Mouse (Mus musculus) forebrain, embryonic 13.5 days (tissue): ENCODE measurements around the gene Prkar1b. TPM values are rescaled to one million over a fixed set of nuclear protein-coding genes. Genes with fewer than 3 reads are reported as not detected.

Experiments
- ATAC-seq: fragments of 200-750 bp; cut with Nextera tagmentation; 2 replicates; pipeline ENCODE4 v1.8.0; 2017
- H3K27ac ChIP-seq: fragments of 300-500 bp; sonication (generic); 2 replicates; pipeline ENCODE4 v1.5.1; 2015; ENCODE audit warnings: inconsistent platforms, mild to moderate bottlenecking, moderate library complexity
- H3K27me3 ChIP-seq: fragments of 300-500 bp; sonication (generic); 2 replicates; pipeline ENCODE4 v1.6.1; 2015; ENCODE audit warnings: mild to moderate bottlenecking, inconsistent platforms
- H3K36me3 ChIP-seq: fragments of 300-500 bp; sonication (generic); 2 replicates; pipeline ENCODE4 v1.6.1; 2015; ENCODE audit warnings: mild to moderate bottlenecking, inconsistent platforms; ENCODE audit not compliant: poor library complexity, severe bottlenecking
- H3K4me1 ChIP-seq: fragments of 300-500 bp; sonication (generic); 2 replicates; pipeline ENCODE4 v1.6.1; 2015; ENCODE audit warnings: inconsistent platforms
- H3K4me2 ChIP-seq: fragments of 300-500 bp; sonication (generic); 2 replicates; pipeline ENCODE4 v1.6.1; 2015; ENCODE audit warnings: inconsistent platforms, mild to moderate bottlenecking, moderate library complexity
- H3K4me3 ChIP-seq: fragments of 300-500 bp; sonication (generic); 2 replicates; pipeline ENCODE4 v1.5.1; 2015; ENCODE audit warnings: mild to moderate bottlenecking, inconsistent platforms
- H3K9ac ChIP-seq: fragments of 300-500 bp; sonication (generic); 2 replicates; pipeline ENCODE4 v1.6.1; 2015; ENCODE audit warnings: mild to moderate bottlenecking, inconsistent platforms
- H3K9me3 ChIP-seq: fragments of 300-500 bp; sonication (generic); replicated peaks from 2 replicates; pipeline ENCODE4 v1.6.1; 2016; ENCODE audit warnings: inconsistent platforms
- WGBS: fragments of 180-500 bp; shearing (Covaris S2); methylation state at CpG from one replicate; pipeline ENCODE4 v1.1.7; 2015; 5-methylcytosine and 5-hydroxymethylcytosine counted together
- polyA plus RNA-seq: library from polyadenylated mRNA; unstranded; fragments of >200 nt; fragmentation: Nextera tagmentation; extraction: Ambion mirVana; gene quantifications from 2 replicates; pipeline ENCODE4 v1.2.1, GENCODE M21; 2015

Prkar1b gene
- polyA plus RNA-seq, 1 experiment from 2014 or later = 63.4 TPM

GRCm38 (mm10) chr5:139073977-139074376, 75.8 kb downstream of the Prkar1b start:
- no peak overlapping the region for H3K27ac ChIP-seq
- 93% methylated on average over 7 of the region's 7 CpGs for WGBS
- H3K9me3 ChIP-seq = no peaks in the 10 kb centered on the region
- no peak overlapping the region for H3K9ac ChIP-seq
- H3K36me3 ChIP-seq = no peaks in the 10 kb centered on the region
- no peak for ATAC-seq
- H3K4me2 ChIP-seq = no peak overlapping the region
- peaks cover 32% of the 10 kb centered on the region for H3K4me1 ChIP-seq
- H3K27me3 ChIP-seq = no peaks in the 10 kb centered on the region
- H3K4me3 ChIP-seq = no peak overlapping the region

- H3K27ac ChIP-seq = no peak overlapping the region
- no peaks in the 10 kb centered on the region for H3K36me3 ChIP-seq
- H3K4me2 ChIP-seq = no peak overlapping the region
- no peak for ATAC-seq
- no peaks in the 10 kb centered on the region for H3K27me3 ChIP-seq
- no peak overlapping the region for H3K9ac ChIP-seq
- 93% methylated on average over 5 of the region's 5 CpGs for WGBS
- no peak overlapping the region for H3K4me3 ChIP-seq
- H3K4me1 ChIP-seq = peaks cover 26% of the 10 kb centered on the region
- H3K9me3 ChIP-seq = no peaks in the 10 kb centered on the region
Observed at GRCm38 (mm10) chr5:139072866-139073265, 76.9 kb downstream of the Prkar1b start.

DNA sequence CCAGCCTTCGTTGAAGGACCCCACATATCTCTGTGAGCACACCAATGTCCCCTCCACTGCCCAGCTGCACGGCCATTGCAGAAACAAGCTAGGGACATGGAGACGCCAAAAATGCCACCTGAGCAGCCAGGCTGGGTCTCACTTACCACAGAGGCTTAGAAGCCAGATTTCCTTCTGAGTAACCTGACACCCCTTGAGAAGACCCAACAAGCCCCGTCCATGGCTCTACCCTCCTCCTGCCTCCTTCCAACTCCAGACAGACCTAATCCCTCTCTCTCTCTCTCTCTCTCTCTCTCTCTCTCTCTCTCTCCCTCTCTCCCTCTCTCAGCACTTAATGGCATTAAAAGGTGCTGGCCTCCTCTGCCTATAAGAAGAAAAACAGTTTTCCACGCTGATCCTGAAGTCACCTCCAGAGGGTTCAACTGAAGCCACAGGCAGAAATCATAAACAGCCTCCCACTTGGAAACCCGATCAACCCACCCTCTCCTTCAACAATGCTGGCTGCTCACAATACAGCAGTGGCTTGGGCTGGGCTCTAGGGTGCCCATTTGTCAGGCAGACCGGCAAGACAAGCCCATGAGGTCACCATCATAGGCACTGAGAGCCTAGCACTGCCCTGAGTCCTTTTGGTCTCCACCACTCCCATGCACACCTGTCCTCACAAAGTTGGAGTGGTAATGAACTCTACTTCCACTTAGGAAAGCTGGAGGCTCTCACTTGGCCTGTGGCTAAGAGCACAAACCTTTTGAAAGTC, 82.8 kb downstream of the Prkar1b start:
- no peak overlapping the region for H3K4me2 ChIP-seq
- no peaks in the 10 kb centered on the region for H3K4me1 ChIP-seq
- no peaks in the 10 kb centered on the region for H3K36me3 ChIP-seq
- no peaks in the 10 kb centered on the region for H3K27me3 ChIP-seq
- no peak overlapping the region for H3K4me3 ChIP-seq
- no peaks in the 10 kb centered on the region; the same call in 1 of the 2 replicates for H3K9me3 ChIP-seq
- no peak overlapping the region for H3K27ac ChIP-seq
- no peak for ATAC-seq
- 51% methylated on average over 7 of the region's 7 CpGs for WGBS
- no peak overlapping the region for H3K9ac ChIP-seq

- no peak overlapping the region for H3K9ac ChIP-seq
- H3K27ac ChIP-seq = no peak overlapping the region
- H3K36me3 ChIP-seq = no peaks in the 10 kb centered on the region
- H3K4me3 ChIP-seq = no peak overlapping the region
- H3K4me1 ChIP-seq = no peaks in the 10 kb centered on the region
- no peaks in the 10 kb centered on the region; the same call in 1 of the 2 replicates for H3K9me3 ChIP-seq
- no peak overlapping the region for H3K4me2 ChIP-seq
- 74% methylated on average over 5 of the region's 5 CpGs for WGBS
- no peak for ATAC-seq
- no peaks in the 10 kb centered on the region for H3K27me3 ChIP-seq
Observed at GRCm38 (mm10) chr5:139064611-139065010, 85.2 kb downstream of the Prkar1b start.

GRCm38 (mm10) chr5:139061680-139062079, 88.1 kb downstream of the Prkar1b start:
- 72% methylated on average over 5 of the region's 5 CpGs for WGBS
- no peak overlapping the region for H3K4me3 ChIP-seq
- no peak for ATAC-seq
- no peak overlapping the region for H3K9ac ChIP-seq
- no peak overlapping the region for H3K4me2 ChIP-seq
- no peaks in the 10 kb centered on the region for H3K4me1 ChIP-seq
- no peaks in the 10 kb centered on the region; the same call in 1 of the 2 replicates for H3K9me3 ChIP-seq
- H3K27me3 ChIP-seq = no peaks in the 10 kb centered on the region
- H3K36me3 ChIP-seq = no peaks in the 10 kb centered on the region
- H3K27ac ChIP-seq = no peak overlapping the region

- Histone ChIP-seq H3K27ac (no peak overlapping the region), H3K4me1 (no peaks in the 10 kb centered on the region), H3K36me3 (no peaks in the 10 kb centered on the region), H3K4me2 (no peak overlapping the region), H3K27me3 (no peaks in the 10 kb centered on the region), H3K9ac (no peak overlapping the region), H3K4me3 (no peak overlapping the region), H3K9me3 (no peaks in the 10 kb centered on the region; the same call in 1 of the 2 replicates)
- ATAC-seq = no peak
- 90% methylated on average over 12 of the region's 12 CpGs for WGBS
Observed at GRCm38 (mm10) chr5:139060460-139061051, 89.2 kb downstream of the Prkar1b start.

GRCm38 (mm10) chr5:139053176-139053575, 96.6 kb downstream of the Prkar1b start:
- Histone ChIP-seq H3K9ac (no peak overlapping the region), H3K27me3 (no peaks in the 10 kb centered on the region), H3K4me1 (peaks cover 13% of the 10 kb centered on the region), H3K4me2 (no peak overlapping the region), H3K27ac (no peak overlapping the region), H3K4me3 (no peak overlapping the region), H3K36me3 (0 out of 2 replicates have a peak, but pooled peaks cover 5% of the 10 kb centered on the region), H3K9me3 (no peaks in the 10 kb centered on the region)
- 83% methylated on average over 10 of the region's 10 CpGs for WGBS
- no peak for ATAC-seq

DNA sequence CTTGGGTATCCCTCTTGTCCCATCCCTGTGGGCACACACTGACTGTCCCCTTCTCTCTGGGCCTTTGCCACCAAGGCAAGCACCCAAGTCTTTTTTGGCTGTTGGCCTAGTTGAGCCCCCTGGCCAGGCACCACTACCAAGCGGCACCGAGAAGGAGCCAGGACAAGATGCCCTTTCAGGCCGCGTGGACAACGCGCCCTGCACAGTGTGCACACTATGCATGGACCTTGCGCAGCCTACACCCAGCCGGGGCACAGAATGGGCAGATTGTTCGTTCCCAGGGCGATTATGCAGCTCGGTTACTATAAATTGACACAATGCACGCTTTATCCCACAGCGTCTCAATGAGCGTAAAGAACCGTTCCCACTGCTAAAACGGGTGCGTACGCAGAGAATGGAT, 98.5 kb downstream of the Prkar1b start:
- Histone ChIP-seq H3K4me1 (peaks cover 16% of the 10 kb centered on the region), H3K36me3 (0 out of 2 replicates have a peak, but pooled peaks cover 5% of the 10 kb centered on the region), H3K4me2 (no peak overlapping the region), H3K27me3 (no peaks in the 10 kb centered on the region), H3K27ac (no peak overlapping the region), H3K9me3 (no peaks in the 10 kb centered on the region), H3K4me3 (no peak overlapping the region), H3K9ac (no peak overlapping the region)
- ATAC-seq = peak; percentile 24; the same call in 1 of the 2 replicates
- WGBS = 61% methylated on average over 18 of the region's 18 CpGs

DNA sequence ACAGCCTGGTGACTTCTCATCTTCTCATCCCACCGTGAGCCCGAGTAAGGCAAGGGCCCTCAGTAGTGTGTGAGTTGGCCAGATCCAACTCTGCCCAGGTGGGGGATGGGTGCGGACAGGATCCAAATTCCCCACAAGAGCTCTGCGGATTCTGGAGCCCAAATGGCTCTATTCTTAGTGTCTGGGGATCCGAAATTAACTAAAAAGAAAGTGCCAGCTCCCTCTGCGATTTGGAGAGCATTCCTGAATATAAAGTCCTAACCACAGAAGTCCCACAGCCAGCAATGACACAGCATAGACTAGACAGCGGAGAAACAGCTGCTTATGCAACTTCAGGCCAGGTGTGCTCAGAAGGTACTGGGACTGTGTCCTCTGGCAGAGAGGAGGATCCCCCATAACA, 100.4 kb downstream of the Prkar1b start:
- WGBS = 84% methylated on average over 7 of the region's 7 CpGs

DNA sequence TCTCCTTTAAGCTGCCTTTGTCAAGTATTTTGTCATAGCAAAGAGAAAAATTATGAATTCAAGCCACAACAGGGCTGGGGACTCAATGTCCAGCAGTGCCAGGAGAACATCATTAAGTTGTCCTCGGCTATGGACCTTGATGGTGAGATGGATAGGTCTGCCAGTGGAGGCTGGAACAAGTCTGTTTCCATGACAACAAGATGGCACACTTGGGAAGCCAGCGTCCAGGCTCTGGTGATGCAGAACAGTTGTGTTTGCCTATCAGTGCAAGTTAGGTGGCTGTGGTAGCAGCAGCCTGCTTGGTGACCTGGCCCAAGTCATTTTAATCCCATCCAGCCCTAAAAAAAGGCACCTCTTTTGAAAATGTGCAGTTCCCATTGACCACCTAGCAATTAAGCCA, 102.6 kb downstream of the Prkar1b start:
- WGBS = 56% methylated on average over 2 of the region's 2 CpGs

More for the DNA sequence above, 100.4 kb downstream of the Prkar1b start:
- H3K4me3 ChIP-seq = no peak overlapping the region
- H3K9me3 ChIP-seq = no peaks in the 10 kb centered on the region
- ATAC-seq = no peak
- no peak overlapping the region for H3K4me2 ChIP-seq
- no peak overlapping the region for H3K9ac ChIP-seq
- H3K27me3 ChIP-seq = no peaks in the 10 kb centered on the region
- peaks cover 16% of the 10 kb centered on the region for H3K4me1 ChIP-seq
- H3K27ac ChIP-seq = no peak overlapping the region
- H3K36me3 ChIP-seq = 0 out of 2 replicates have a peak, but pooled peaks cover 5% of the 10 kb centered on the region

GRCm38 (mm10) chr5:139046636-139047035, 103.2 kb downstream of the Prkar1b start:
- ATAC-seq = no peak
- WGBS = 79% methylated on average over 5 of the region's 5 CpGs
- 0 out of 2 replicates have a peak, but pooled peaks cover 5% of the 10 kb centered on the region for H3K36me3 ChIP-seq
- no peak overlapping the region for H3K9ac ChIP-seq
- H3K4me3 ChIP-seq = no peak overlapping the region
- H3K27ac ChIP-seq = no peak overlapping the region
- no peaks in the 10 kb centered on the region for H3K27me3 ChIP-seq
- H3K9me3 ChIP-seq = no peaks in the 10 kb centered on the region
- H3K4me2 ChIP-seq = no peak overlapping the region
- H3K4me1 ChIP-seq = peaks cover 11% of the 10 kb centered on the region

More for the DNA sequence above, 102.6 kb downstream of the Prkar1b start:
- no peaks in the 10 kb centered on the region for H3K9me3 ChIP-seq
- peaks cover 16% of the 10 kb centered on the region for H3K4me1 ChIP-seq
- ATAC-seq = no peak
- H3K4me2 ChIP-seq = no peak overlapping the region
- no peaks in the 10 kb centered on the region for H3K27me3 ChIP-seq
- 0 out of 2 replicates have a peak, but pooled peaks cover 5% of the 10 kb centered on the region for H3K36me3 ChIP-seq
- no peak overlapping the region for H3K9ac ChIP-seq
- no peak overlapping the region for H3K27ac ChIP-seq
- no peak overlapping the region for H3K4me3 ChIP-seq

GRCm38 (mm10) chr5:139043546-139043945, 106.3 kb downstream of the Prkar1b start:
- 0 out of 2 replicates have a peak, but pooled peaks cover 3% of the 10 kb centered on the region for H3K4me1 ChIP-seq
- H3K4me3 ChIP-seq = no peak overlapping the region
- no peaks in the 10 kb centered on the region for H3K27me3 ChIP-seq
- H3K4me2 ChIP-seq = no peak overlapping the region
- H3K27ac ChIP-seq = no peak overlapping the region
- no peak overlapping the region for H3K9ac ChIP-seq
- 89% methylated on average over 4 of the region's 4 CpGs for WGBS
- ATAC-seq = no peak
- H3K9me3 ChIP-seq = no peaks in the 10 kb centered on the region
- no peaks in the 10 kb centered on the region for H3K36me3 ChIP-seq
